Mouse (Mus musculus): ENCODE data around the gene Tjp1. TPM values are rescaled to one million over a fixed set of nuclear protein-coding genes. Genes with fewer than 3 reads are reported as not detected.

Tjp1 gene
- total RNA-seq, 2 experiments from 2014 or later, result 126 to 133 TPM

GRCm38 (mm10) chr7:65395891-65396290, 131.7 kb downstream of the Tjp1 start:
- intact Hi-C loops (cut with DNase I), result no loop called here

GRCm38 (mm10) chr7:65395166-65395565, 132.4 kb downstream of the Tjp1 start:
- no peak for DNase-seq

More at GRCm38 (mm10) chr7:65395891-65396290, 131.7 kb downstream of the Tjp1 start:
- DNase-seq, result no peak

GRCm38 (mm10) chr7:65394672-65395071, 132.9 kb downstream of the Tjp1 start:
- intact Hi-C loops (cut with DNase I), result no loop called here
- DNase-seq, result no peak

More at GRCm38 (mm10) chr7:65395166-65395565, 132.4 kb downstream of the Tjp1 start:
- intact Hi-C loops (cut with DNase I), result no loop called here

- intact Hi-C loops (cut with DNase I), result no loop called here
- no peak for DNase-seq
Measured at GRCm38 (mm10) chr7:65393704-65394452, 133.7 kb downstream of the Tjp1 start.

- intact Hi-C loops (cut with DNase I), result no loop called here
- no peak for DNase-seq
Measured at GRCm38 (mm10) chr7:65392986-65393385, 134.6 kb downstream of the Tjp1 start.

- no peak for DNase-seq
- intact Hi-C loops (cut with DNase I), result no loop called here
Measured at GRCm38 (mm10) chr7:65389539-65389938, 138.0 kb downstream of the Tjp1 start.

GRCm38 (mm10) chr7:65388243-65389013, 139.2 kb downstream of the Tjp1 start:
- intact Hi-C loops (cut with DNase I), result no loop called here
- DNase-seq, result peak; percentile 41 to 61

GRCm38 (mm10) chr7:65387560-65388175, 139.9 kb downstream of the Tjp1 start:
- intact Hi-C loops (cut with DNase I), result no loop called here
- DNase-seq, result no peak

GRCm38 (mm10) chr7:65384775-65385174, 142.8 kb downstream of the Tjp1 start:
- intact Hi-C loops (cut with DNase I), result no loop called here

GRCm38 (mm10) chr7:65382515-65383283, 144.9 kb downstream of the Tjp1 start:
- no peak for DNase-seq
- intact Hi-C loops (cut with DNase I), result no loop called here

More at GRCm38 (mm10) chr7:65384775-65385174, 142.8 kb downstream of the Tjp1 start:
- no peak for DNase-seq

GRCm38 (mm10) chr7:65381896-65382295, 145.7 kb downstream of the Tjp1 start:
- intact Hi-C loops (cut with DNase I), result no loop called here
- peak in 1 of 2 experiments; percentile 19 for DNase-seq

GRCm38 (mm10) chr7:65380716-65381115, 146.9 kb downstream of the Tjp1 start:
- intact Hi-C loops (cut with DNase I), result no loop called here
- DNase-seq, result no peak

GRCm38 (mm10) chr7:65378818-65379565, 148.6 kb downstream of the Tjp1 start:
- intact Hi-C loops (cut with DNase I), result no loop called here

GRCm38 (mm10) chr7:65377521-65377920, 150.1 kb downstream of the Tjp1 start:
- intact Hi-C loops (cut with DNase I), result no loop called here
- no peak for DNase-seq

More at GRCm38 (mm10) chr7:65378818-65379565, 148.6 kb downstream of the Tjp1 start:
- no peak for DNase-seq

- intact Hi-C loops (cut with DNase I), result no loop called here
- DNase-seq, result no peak
Measured at GRCm38 (mm10) chr7:65375621-65376020, 152.0 kb downstream of the Tjp1 start.

- intact Hi-C loops (cut with DNase I), result no loop called here
- DNase-seq, result peak; percentile 40 to 58
Measured at GRCm38 (mm10) chr7:65375176-65375575, 152.4 kb downstream of the Tjp1 start.

- DNase-seq, result no peak
- intact Hi-C loops (cut with DNase I), result loop anchor here (5.0 kb wide), 1 partner anchor 44 kb away; no protein-coding TSS in a partner anchor
Measured at GRCm38 (mm10) chr7:65373336-65373735, 154.2 kb downstream of the Tjp1 start.

GRCm38 (mm10) chr7:65371765-65372164, 155.8 kb downstream of the Tjp1 start:
- intact Hi-C loops (cut with DNase I), result loop anchor here (5.0 kb wide), 1 partner anchor 46 kb away; no protein-coding TSS in a partner anchor
- no peak for DNase-seq

All from heart, postnatal 14 days (tissue).